ENCODE assay signal across 8 mouse cellular contexts in the genomic region with DNA sequence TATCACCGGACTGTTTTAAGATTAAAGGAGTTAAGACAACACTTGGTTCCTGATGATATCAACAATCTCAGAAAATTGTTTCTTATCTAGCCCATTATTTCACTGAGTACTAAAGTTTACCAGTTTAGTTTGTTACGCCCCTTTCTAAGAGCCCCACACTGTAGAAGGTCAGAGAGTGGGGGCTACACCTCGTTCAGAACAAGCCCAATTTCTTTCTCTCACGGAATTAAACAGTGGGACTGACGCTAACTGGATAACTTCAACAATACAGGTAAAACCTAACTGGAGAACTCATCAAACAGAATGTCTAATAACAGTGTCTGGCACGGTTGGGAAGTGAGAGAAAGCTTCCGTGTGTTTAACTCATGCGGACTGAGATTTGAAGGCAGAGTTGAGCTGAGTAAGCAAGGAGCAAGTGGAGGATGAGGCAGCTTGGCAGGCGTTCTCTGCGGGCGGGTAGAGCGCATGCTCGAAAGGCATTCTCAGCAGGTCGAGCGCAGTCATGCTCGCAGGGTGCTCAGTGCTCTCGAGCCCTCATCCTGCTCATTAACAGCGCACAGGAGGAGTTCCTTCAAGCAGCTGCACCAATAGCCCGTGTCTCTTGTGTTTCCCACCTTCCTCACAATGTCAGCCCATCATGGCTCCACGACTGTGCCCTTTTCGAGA.
DNase-seq lines count a peak whose midpoint lies in the region; ATAC-seq and TF ChIP-seq lines count a peak whose summit lies in the region.

No protein-coding gene starts in this region.

- H3K36me3 ChIP-seq in hindbrain, embryonic 14.5 days (replicated peaks; ENCODE audit: control insufficient read depth, insufficient read depth) = peaks cover 12% of the 10 kb centered on the region
- peaks cover 5% of the 10 kb centered on the region; the same call in 1 of the 2 replicates for H3K36me3 ChIP-seq in hindbrain, embryonic 13.5 days
- no peaks in the 10 kb centered on the region for H3K36me3 ChIP-seq in forebrain, embryonic 11.5 days (ENCODE audit: control insufficient read depth, insufficient read depth, low read length)
- peaks cover 26% of the 10 kb centered on the region for H3K36me3 ChIP-seq in intestine, postnatal 0 days (ENCODE audit: control insufficient read depth, insufficient read depth)

- no peak overlapping the region for H3K4me3 ChIP-seq in hindbrain, embryonic 14.5 days (replicated peaks; ENCODE audit: low read length)
- H3K4me3 ChIP-seq in hindbrain, embryonic 13.5 days = no peak overlapping the region
- no peak overlapping the region for H3K4me3 ChIP-seq in forebrain, embryonic 11.5 days (ENCODE audit: low read depth, low read length)
- H3K4me3 ChIP-seq in intestine, postnatal 0 days (ENCODE audit: low read depth, low read length) = no peak overlapping the region

- H3K27me3 ChIP-seq in hindbrain, embryonic 14.5 days (ENCODE audit: control insufficient read depth, insufficient read depth, low read length) = no peaks in the 10 kb centered on the region
- H3K27me3 ChIP-seq in hindbrain, embryonic 13.5 days = no peaks in the 10 kb centered on the region
- H3K27me3 ChIP-seq in forebrain, embryonic 11.5 days (ENCODE audit: control insufficient read depth, insufficient read depth, low read length) = no peaks in the 10 kb centered on the region
- H3K27me3 ChIP-seq in intestine, postnatal 0 days (replicated peaks; ENCODE audit: control insufficient read depth, insufficient read depth, low read length) = no peaks in the 10 kb centered on the region

- no peak overlapping the region for H3K9ac ChIP-seq in hindbrain, embryonic 14.5 days
- no peak overlapping the region for H3K9ac ChIP-seq in hindbrain, embryonic 13.5 days
- H3K9ac ChIP-seq in forebrain, embryonic 11.5 days (ENCODE audit: low read length) = no peak overlapping the region
- no peak overlapping the region for H3K9ac ChIP-seq in intestine, postnatal 0 days (ENCODE audit: low read depth, low read length)

- H3K4me2 ChIP-seq in hindbrain, embryonic 14.5 days (replicated peaks) = peak overlapping the region; percentile 9; the same call in 1 of the 2 replicates
- H3K4me2 ChIP-seq in hindbrain, embryonic 13.5 days = no peak overlapping the region
- no peak overlapping the region for H3K4me2 ChIP-seq in forebrain, embryonic 11.5 days (ENCODE audit: low read depth, low read length, severe bottlenecking)
- H3K4me2 ChIP-seq in intestine, postnatal 0 days (replicated peaks; ENCODE audit: low read depth) = no peak overlapping the region

- 0 out of 2 replicates have a peak, but pooled peaks cover 3% of the 10 kb centered on the region for H3K4me1 ChIP-seq in hindbrain, embryonic 14.5 days (replicated peaks; ENCODE audit: control insufficient read depth, insufficient read depth, low read length)
- H3K4me1 ChIP-seq in hindbrain, embryonic 13.5 days (replicated peaks) = peaks cover 3% of the 10 kb centered on the region
- H3K4me1 ChIP-seq in forebrain, embryonic 11.5 days (replicated peaks; ENCODE audit: control insufficient read depth, insufficient read depth, low read length) = no peaks in the 10 kb centered on the region
- H3K4me1 ChIP-seq in intestine, postnatal 0 days (replicated peaks; ENCODE audit: control insufficient read depth, insufficient read depth, low read length) = no peaks in the 10 kb centered on the region

- TF ChIP-seq CTCF in intestine, postnatal 0 days (IDR thresholded peaks at IDR 0.05; ENCODE audit: low read depth) = no peak

- 70% methylated on average over 21 of the region's 21 CpGs for WGBS in hindbrain, embryonic 14.5 days
- WGBS in hindbrain, embryonic 13.5 days = 72% methylated on average over 21 of the region's 21 CpGs
- 67% methylated on average over 21 of the region's 21 CpGs for WGBS in forebrain, embryonic 11.5 days
- 82% methylated on average over 21 of the region's 21 CpGs for WGBS in intestine, postnatal 0 days

- intact Hi-C loops in left cerebral cortex, postnatal 14 days (cut with DNase I) = no loop called here

- H3K9me3 ChIP-seq in hindbrain, embryonic 14.5 days (ENCODE audit: control insufficient read depth, low read length) = no peaks in the 10 kb centered on the region
- no peaks in the 10 kb centered on the region for H3K9me3 ChIP-seq in hindbrain, embryonic 13.5 days
- H3K9me3 ChIP-seq in forebrain, embryonic 11.5 days (ENCODE audit: control insufficient read depth, low read length) = no peaks in the 10 kb centered on the region
- no peaks in the 10 kb centered on the region for H3K9me3 ChIP-seq in intestine, postnatal 0 days (ENCODE audit: control insufficient read depth)

- peak; percentile 55; the same call in 1 of the 2 replicates for ATAC-seq in hindbrain, embryonic 14.5 days (ENCODE audit: low FRiP score)
- no peak for ATAC-seq in hindbrain, embryonic 13.5 days (ENCODE audit: low FRiP score)
- peak; percentile 10; the same call in 1 of the 2 replicates for ATAC-seq in forebrain, embryonic 11.5 days (replicated peaks; ENCODE audit: low FRiP score)
- no peak for ATAC-seq in monocyte, adult 5-6 weeks (replicated peaks; ENCODE audit: insufficient number of reproducible peaks, low FRiP score, low TSS enrichment, poor library complexity, severe bottlenecking)
- no peak for ATAC-seq in intestine, postnatal 0 days

- peak; percentile 28 for DNase-seq in hindbrain, embryonic 14.5 days (ENCODE audit: low spot score)
- DNase-seq in ES-CJ7 (ENCODE audit: low read depth, low spot score) = peak; percentile 59
- DNase-seq in forebrain, embryonic 11.5 days (ENCODE audit: low spot score) = no peak
- DNase-seq in left cerebral cortex, postnatal 14 days (ENCODE audit: low spot score in 2 of 2) = peak; percentile 23 to 49
- DNase-seq in ovary, adult 18-20 months (ENCODE audit: low spot score) = no peak

- no peak overlapping the region for H3K27ac ChIP-seq in hindbrain, embryonic 14.5 days
- H3K27ac ChIP-seq in hindbrain, embryonic 13.5 days = no peak overlapping the region
- H3K27ac ChIP-seq in forebrain, embryonic 11.5 days (ENCODE audit: low read depth, low read length) = no peak overlapping the region
- no peak overlapping the region for H3K27ac ChIP-seq in intestine, postnatal 0 days (ENCODE audit: low read depth, low read length)

Comparison
In these comparisons a context has a peak if more than half of its experiments do, and no peak if none do; other contexts are left out.
1. ATAC-seq: peak in hindbrain, embryonic 14.5 days (single experiment) and forebrain, embryonic 11.5 days (single experiment); none in hindbrain, embryonic 13.5 days (single experiment), monocyte, adult 5-6 weeks (single experiment) and intestine, postnatal 0 days (single experiment).
2. DNase-seq: peak in hindbrain, embryonic 14.5 days (single experiment), ES-CJ7 (single experiment) and left cerebral cortex, postnatal 14 days (2 of 2); none in forebrain, embryonic 11.5 days (single experiment) and ovary, adult 18-20 months (single experiment).